Mouse (Mus musculus) neural tube, embryonic 11.5 days (tissue): ENCODE results near the gene Adgrf3. TPM values are rescaled to one million over a fixed set of nuclear protein-coding genes. Genes with fewer than 3 reads are reported as not detected.
"Not testable (repeated sequence)": the region's sequence is repeated elsewhere in the genome, so short reads cannot be mapped to it uniquely, and the experiment has no call there.

Source experiments
- ATAC-seq: fragments of 200-750 bp; cut with Nextera tagmentation; 2 replicates; pipeline ENCODE4 v1.8.0; 2017; ENCODE audit warnings: moderate number of reproducible peaks, mild to moderate bottlenecking, moderate TSS enrichment, moderate library complexity; ENCODE audit not compliant: insufficient read depth, low FRiP score, low TSS enrichment
- DNase-seq: peaks from one replicate; pipeline ENCODE4 v3.0.0-alpha.2; 2015; ENCODE audit warnings: low spot score
- H3K27ac ChIP-seq: fragments of 300-500 bp; sonication (generic); 2 replicates; pipeline ENCODE4 v1.5.1; 2014; ENCODE audit warnings: low read depth, mild to moderate bottlenecking, low read length
- H3K27me3 ChIP-seq: fragments of 300-500 bp; sonication (generic); 2 replicates; pipeline ENCODE4 v1.6.1; 2014; ENCODE audit warnings: mild to moderate bottlenecking, low read length, mixed read lengths; ENCODE audit not compliant: control insufficient read depth, insufficient read depth
- H3K36me3 ChIP-seq: fragments of 300-500 bp; sonication (generic); 2 replicates; pipeline ENCODE4 v1.6.1; 2014; ENCODE audit warnings: mild to moderate bottlenecking, low read length, moderate library complexity, mixed read lengths; ENCODE audit not compliant: control insufficient read depth, insufficient read depth
- H3K4me1 ChIP-seq: fragments of 300-500 bp; sonication (generic); 2 replicates; pipeline ENCODE4 v1.6.1; 2014; ENCODE audit warnings: low read length, mixed read lengths; ENCODE audit not compliant: control insufficient read depth, insufficient read depth
- H3K4me2 ChIP-seq: fragments of 300-500 bp; sonication (generic); 2 replicates; pipeline ENCODE4 v1.6.1; 2014; ENCODE audit warnings: low read depth, mild to moderate bottlenecking, moderate library complexity
- H3K4me3 ChIP-seq: fragments of 300-500 bp; sonication (generic); 2 replicates; pipeline ENCODE4 v1.5.1; 2014; ENCODE audit warnings: low read depth, low read length
- H3K9ac ChIP-seq: fragments of 300-500 bp; sonication (generic); 2 replicates; pipeline ENCODE4 v1.6.1; 2014; ENCODE audit warnings: mild to moderate bottlenecking, low read length
- H3K9me3 ChIP-seq: fragments of 300-500 bp; sonication (generic); 2 replicates; pipeline ENCODE4 v1.6.1; 2016; ENCODE audit warnings: low read length; ENCODE audit not compliant: control insufficient read depth
- WGBS: fragments of 180-500 bp; shearing (Covaris S2); extraction: QIAGEN DNeasy Blood & Tissue Kit; methylation state at CpG from one replicate; pipeline ENCODE4 v1.1.7; 2014; 5-methylcytosine and 5-hydroxymethylcytosine counted together
- polyA plus RNA-seq: library from polyadenylated mRNA; unstranded; fragments of >200 nt; fragmentation: Nextera tagmentation; extraction: Ambion mirVana; gene quantifications from 2 replicates; pipeline ENCODE4 v1.2.1, GENCODE M21; 2014

Adgrf3 gene
- polyA plus RNA-seq, 1 experiment from 2014 or later: not detected

- ATAC-seq, H3K9me3 ChIP-seq, H3K9ac ChIP-seq, H3K36me3 ChIP-seq, H3K27me3 ChIP-seq, H3K27ac ChIP-seq, H3K4me2 ChIP-seq, H3K4me1 ChIP-seq, DNase-seq, H3K4me3 ChIP-seq: not testable (repeated sequence)
- 92% methylated on average over 5 of the region's 5 CpGs for WGBS
These were observed 5.2 kb upstream of the Adgrf3 start for GRCm38 (mm10) chr5:30210758-30211157.

- Histone ChIP-seq H3K9ac (no peak overlapping the region), H3K4me3 (no peak overlapping the region), H3K36me3 (no peaks in the 10 kb centered on the region), H3K27ac (no peak overlapping the region), H3K4me2 (no peak overlapping the region), H3K27me3 (no peaks in the 10 kb centered on the region), H3K4me1 (no peaks in the 10 kb centered on the region), H3K9me3 (no peaks in the 10 kb centered on the region)
- 74% methylated on average over 6 of the region's 6 CpGs for WGBS
- DNase-seq (no peak), ATAC-seq (no peak)
These were observed 1.8 kb upstream of the Adgrf3 start for GRCm38 (mm10) chr5:30207276-30207675.

- Histone ChIP-seq H3K4me2 (no peak overlapping the region), H3K9me3 (no peaks in the 10 kb centered on the region), H3K27me3 (no peaks in the 10 kb centered on the region), H3K9ac (no peak overlapping the region), H3K4me3 (no peak overlapping the region), H3K36me3 (no peaks in the 10 kb centered on the region), H3K4me1 (no peaks in the 10 kb centered on the region), H3K27ac (no peak overlapping the region)
- DNase-seq: no peak
- 59% methylated on average over 3 of the region's 3 CpGs for WGBS
- no peak for ATAC-seq
These were observed 488 bp downstream of the Adgrf3 start for GRCm38 (mm10) chr5:30205034-30205433.

- no peak overlapping the region for H3K4me3 ChIP-seq
- no peaks in the 10 kb centered on the region for H3K9me3 ChIP-seq
- H3K27ac ChIP-seq: no peak overlapping the region
- no peaks in the 10 kb centered on the region for H3K4me1 ChIP-seq
- WGBS: 47% methylated on average over 1 of the region's 1 CpGs
- H3K27me3 ChIP-seq: no peaks in the 10 kb centered on the region
- H3K36me3 ChIP-seq: no peaks in the 10 kb centered on the region
- DNase-seq: no peak
- no peak overlapping the region for H3K9ac ChIP-seq
- H3K4me2 ChIP-seq: no peak overlapping the region
- no peak for ATAC-seq
These were observed 1.1 kb downstream of the Adgrf3 start for GRCm38 (mm10) chr5:30204441-30204840.

- ATAC-seq (no peak), DNase-seq (no peak)
- no peaks in the 10 kb centered on the region for H3K9me3 ChIP-seq
- no peak overlapping the region for H3K27ac ChIP-seq
- no peaks in the 10 kb centered on the region for H3K27me3 ChIP-seq
- H3K36me3 ChIP-seq: no peaks in the 10 kb centered on the region
- H3K4me2 ChIP-seq: no peak overlapping the region
- no peaks in the 10 kb centered on the region for H3K4me1 ChIP-seq
- no peak overlapping the region for H3K9ac ChIP-seq
- no peak overlapping the region for H3K4me3 ChIP-seq
- 87% methylated on average over 10 of the region's 10 CpGs for WGBS
These were observed 2.2 kb downstream of the Adgrf3 start for GRCm38 (mm10) chr5:30203216-30203885.

GRCm38 (mm10) chr5:30202221-30202620 lies 3.3 kb downstream of the Adgrf3 start:
- WGBS: 88% methylated on average over 7 of the region's 7 CpGs
- no peak overlapping the region for H3K4me2 ChIP-seq
- ATAC-seq (no peak), DNase-seq (no peak)
- H3K9ac ChIP-seq: no peak overlapping the region
- no peaks in the 10 kb centered on the region for H3K9me3 ChIP-seq
- no peak overlapping the region for H3K4me3 ChIP-seq
- no peaks in the 10 kb centered on the region for H3K36me3 ChIP-seq
- H3K4me1 ChIP-seq: no peaks in the 10 kb centered on the region
- H3K27ac ChIP-seq: no peak overlapping the region
- no peaks in the 10 kb centered on the region for H3K27me3 ChIP-seq

- no peak for ATAC-seq
- H3K36me3 ChIP-seq: no peaks in the 10 kb centered on the region
- no peak overlapping the region for H3K4me2 ChIP-seq
- H3K9me3 ChIP-seq: no peaks in the 10 kb centered on the region
- no peaks in the 10 kb centered on the region for H3K27me3 ChIP-seq
- DNase-seq: peak; percentile 30
- 59% methylated on average over 5 of the region's 5 CpGs for WGBS
- H3K9ac ChIP-seq: no peak overlapping the region
- H3K4me1 ChIP-seq: no peaks in the 10 kb centered on the region
- no peak overlapping the region for H3K27ac ChIP-seq
- H3K4me3 ChIP-seq: no peak overlapping the region
These were observed 4.0 kb downstream of the Adgrf3 start for GRCm38 (mm10) chr5:30201521-30201920.

- Histone ChIP-seq H3K36me3 (no peaks in the 10 kb centered on the region), H3K27ac (no peak overlapping the region), H3K27me3 (no peaks in the 10 kb centered on the region), H3K4me1 (no peaks in the 10 kb centered on the region), H3K9ac (no peak overlapping the region), H3K9me3 (no peaks in the 10 kb centered on the region), H3K4me3 (no peak overlapping the region), H3K4me2 (no peak overlapping the region)
- no peak for ATAC-seq
- no peak for DNase-seq
- WGBS: 74% methylated on average over 7 of the region's 7 CpGs
These were observed 7.3 kb downstream of the Adgrf3 start for GRCm38 (mm10) chr5:30198257-30198656.

GRCm38 (mm10) chr5:30195340-30195739 lies 10.2 kb downstream of the Adgrf3 start:
- H3K4me3 ChIP-seq: no peak overlapping the region

More at GRCm38 (mm10) chr5:30195340-30195739, 10.2 kb downstream of the Adgrf3 start:
- H3K27ac ChIP-seq: no peak overlapping the region
- H3K27me3 ChIP-seq: no peaks in the 10 kb centered on the region
- H3K4me1 ChIP-seq: no peaks in the 10 kb centered on the region
- 89% methylated on average over 5 of the region's 5 CpGs for WGBS
- no peaks in the 10 kb centered on the region for H3K36me3 ChIP-seq
- H3K9me3 ChIP-seq: no peaks in the 10 kb centered on the region
- no peak for DNase-seq
- ATAC-seq: no peak
- H3K4me2 ChIP-seq: no peak overlapping the region
- H3K9ac ChIP-seq: no peak overlapping the region
